Mouse (Mus musculus) megakaryocyte, embryonic 14.5 days (primary cell): Measurements from ENCODE around the gene Cd5. TPM values are rescaled to one million over a fixed set of nuclear protein-coding genes. Genes with fewer than 3 reads are reported as not detected.
A peak's percentile ranks its signal among the peaks of the same experiment; 100 is the strongest.

Experiments
- H3K27me3 ChIP-seq: replicated peaks from 2 replicates; pipeline ENCODE3; 2012; ENCODE audit warnings: inconsistent platforms
- H3K36me3 ChIP-seq: replicated peaks from 2 replicates; pipeline ENCODE3; 2012; ENCODE audit warnings: low read length, inconsistent platforms, mixed read lengths
- H3K4me1 ChIP-seq: 2 replicates; pipeline ENCODE4 v1.6.1; 2012; ENCODE audit warnings: inconsistent platforms
- H3K4me3 ChIP-seq: replicated peaks from 2 replicates; pipeline ENCODE3; 2012; ENCODE audit warnings: moderate library complexity, mild to moderate bottlenecking, inconsistent platforms
- H3K9me3 ChIP-seq: 2 replicates; pipeline ENCODE4 v1.6.1; 2012; ENCODE audit warnings: inconsistent platforms
- FLI1 ChIP-seq: IDR thresholded peaks from 2 replicates; pipeline ENCODE4 v1.6.1; 2012; ENCODE audit warnings: low read length, inconsistent platforms, mixed read lengths
- GATA1 ChIP-seq: IDR thresholded peaks from 3 replicates; pipeline ENCODE4 v1.6.1; 2012; ENCODE audit warnings: mixed read lengths, low read length, inconsistent platforms, borderline replicate concordance
- polyA plus RNA-seq: library from polyadenylated mRNA; stranded (reverse); fragments of >175 nt; gene quantifications from 2 replicates; pipeline ENCODE4 v1.2.3, GENCODE M21; 2012; ENCODE audit warnings: low replicate concordance; ENCODE audit not compliant: insufficient read depth

Gene Cd5
- polyA plus RNA-seq, 1 experiment = not detected

- Histone ChIP-seq H3K9me3 (no peaks in the 10 kb centered on the region), H3K27me3 (peaks cover 36% of the 10 kb centered on the region), H3K36me3 (no peaks in the 10 kb centered on the region)
These were observed 19.1 kb downstream of the Cd5 start for GRCm38 (mm10) chr19:10719751-10720150.

GRCm38 (mm10) chr19:10718251-10718775, 20.5 kb downstream of the Cd5 start:
- peaks cover 22% of the 10 kb centered on the region for H3K27me3 ChIP-seq
- H3K36me3 ChIP-seq = peaks cover 14% of the 10 kb centered on the region
- H3K9me3 ChIP-seq = no peaks in the 10 kb centered on the region
- H3K4me1 ChIP-seq = peaks cover 23% of the 10 kb centered on the region
- no peak for TF ChIP-seq FLI1
- no peak for TF ChIP-seq GATA1
- H3K4me3 ChIP-seq = no peak overlapping the region

More at GRCm38 (mm10) chr19:10719751-10720150, 19.1 kb downstream of the Cd5 start:
- Histone ChIP-seq H3K4me3 (no peak overlapping the region), H3K4me1 (peaks cover 23% of the 10 kb centered on the region)
- TF ChIP-seq GATA1 = no peak
- TF ChIP-seq FLI1 = no peak

GRCm38 (mm10) chr19:10715476-10715875, 23.3 kb downstream of the Cd5 start:
- Histone ChIP-seq H3K4me1 (peaks cover 11% of the 10 kb centered on the region), H3K4me3 (no peak overlapping the region), H3K9me3 (no peaks in the 10 kb centered on the region), H3K36me3 (peaks cover 42% of the 10 kb centered on the region), H3K27me3 (peaks cover 4% of the 10 kb centered on the region)
- TF ChIP-seq GATA1 (no peak), FLI1 (no peak)

GRCm38 (mm10) chr19:10714682-10715475, 23.9 kb downstream of the Cd5 start:
- Histone ChIP-seq H3K27me3 (peaks cover 4% of the 10 kb centered on the region), H3K9me3 (no peaks in the 10 kb centered on the region), H3K4me1 (peaks cover 10% of the 10 kb centered on the region), H3K36me3 (peaks cover 48% of the 10 kb centered on the region), H3K4me3 (no peak overlapping the region)
- TF ChIP-seq GATA1 (no peak), FLI1 (no peak)

GRCm38 (mm10) chr19:10714168-10714567, 24.6 kb downstream of the Cd5 start:
- TF ChIP-seq GATA1 = no peak
- no peak for TF ChIP-seq FLI1
- peaks cover 4% of the 10 kb centered on the region for H3K27me3 ChIP-seq
- peaks cover 55% of the 10 kb centered on the region for H3K36me3 ChIP-seq
- H3K4me3 ChIP-seq = no peak overlapping the region
- H3K9me3 ChIP-seq = no peaks in the 10 kb centered on the region
- peaks cover 16% of the 10 kb centered on the region for H3K4me1 ChIP-seq

- Histone ChIP-seq H3K27me3 (peaks cover 4% of the 10 kb centered on the region), H3K36me3 (peaks cover 62% of the 10 kb centered on the region), H3K4me3 (no peak overlapping the region), H3K9me3 (no peaks in the 10 kb centered on the region), H3K4me1 (peaks cover 22% of the 10 kb centered on the region)
- no peak for TF ChIP-seq FLI1
- TF ChIP-seq GATA1 = no peak
These were observed 25.3 kb downstream of the Cd5 start for GRCm38 (mm10) chr19:10713551-10713950.

GRCm38 (mm10) chr19:10712646-10713045, 26.2 kb downstream of the Cd5 start:
- Histone ChIP-seq H3K27me3 (no peaks in the 10 kb centered on the region), H3K4me1 (peaks cover 27% of the 10 kb centered on the region), H3K9me3 (no peaks in the 10 kb centered on the region), H3K36me3 (peaks cover 71% of the 10 kb centered on the region), H3K4me3 (no peak overlapping the region)
- TF ChIP-seq FLI1 (no peak), GATA1 (no peak)

- H3K36me3 ChIP-seq = peaks cover 75% of the 10 kb centered on the region
- H3K9me3 ChIP-seq = no peaks in the 10 kb centered on the region
- no peak for TF ChIP-seq GATA1
- TF ChIP-seq FLI1 = no peak
- peaks cover 32% of the 10 kb centered on the region for H3K4me1 ChIP-seq
- H3K27me3 ChIP-seq = no peaks in the 10 kb centered on the region
- H3K4me3 ChIP-seq = peak overlapping the region; percentile 9
These were observed 26.6 kb downstream of the Cd5 start for GRCm38 (mm10) chr19:10712194-10712593.

- Histone ChIP-seq H3K9me3 (no peaks in the 10 kb centered on the region), H3K4me1 (peaks cover 46% of the 10 kb centered on the region), H3K4me3 (no peak overlapping the region), H3K36me3 (peaks cover 89% of the 10 kb centered on the region), H3K27me3 (no peaks in the 10 kb centered on the region)
- TF ChIP-seq GATA1 = no peak
- TF ChIP-seq FLI1 = no peak
These were observed 28.1 kb downstream of the Cd5 start for GRCm38 (mm10) chr19:10710751-10711150.

GRCm38 (mm10) chr19:10710088-10710511, 28.7 kb downstream of the Cd5 start:
- no peak overlapping the region for H3K4me3 ChIP-seq
- H3K27me3 ChIP-seq = no peaks in the 10 kb centered on the region
- peaks cover 91% of the 10 kb centered on the region for H3K36me3 ChIP-seq
- no peaks in the 10 kb centered on the region for H3K9me3 ChIP-seq
- TF ChIP-seq FLI1 (no peak), GATA1 (no peak)
- peaks cover 53% of the 10 kb centered on the region for H3K4me1 ChIP-seq
